In the genomic region with DNA sequence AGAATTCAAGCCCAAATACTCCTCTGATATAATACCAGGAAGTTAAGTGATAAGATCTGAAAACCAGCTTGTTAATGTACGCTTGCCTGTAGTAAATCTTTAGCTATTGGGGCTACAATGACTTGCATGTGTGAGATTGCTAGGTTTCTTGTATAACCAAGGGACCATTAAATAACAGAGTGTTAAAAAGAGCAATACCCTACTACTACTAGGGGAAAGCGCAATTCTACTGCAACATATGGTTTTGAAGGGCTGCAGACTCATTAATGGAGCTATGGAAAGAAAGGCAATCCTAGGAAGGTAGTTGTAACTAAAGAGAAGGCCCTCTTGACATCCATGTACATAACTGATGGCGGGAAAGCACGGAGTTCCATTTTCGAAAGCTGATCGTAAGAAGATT, we compare ENCODE assay signal across 35 mouse cellular contexts.
"Had no signal": no experiment of that assay in that cellular context is flagged by ENCODE, and none has a peak within 500 bp of the region (broad histone marks: within the 10 kb centered on the region; RNA-seq: fewer than 3 reads in every experiment).

No protein-coding gene starts in this region.

- H3K9me3 ChIP-seq: heart, embryonic 10.5 days; heart, embryonic 12.5 days; heart, embryonic 13.5 days; heart, embryonic 15.5 days; hindbrain, embryonic 10.5 days; hindbrain, embryonic 12.5 days; hindbrain, embryonic 13.5 days; hindbrain, embryonic 15.5 days; intestine, embryonic 15.5 days; kidney, embryonic 15.5 days had no signal

- H3K9ac ChIP-seq: heart, embryonic 12.5 days; heart, embryonic 13.5 days; heart, embryonic 15.5 days; hindbrain, embryonic 12.5 days; hindbrain, embryonic 13.5 days; hindbrain, embryonic 15.5 days; intestine, embryonic 15.5 days; kidney, embryonic 15.5 days had no signal

- H3K4me3 ChIP-seq: heart, adult 2 months; heart, embryonic 10.5 days; heart, embryonic 12.5 days; heart, embryonic 13.5 days; heart, embryonic 15.5 days; hindbrain, embryonic 10.5 days; hindbrain, embryonic 12.5 days; hindbrain, embryonic 13.5 days; hindbrain, embryonic 15.5 days; intestine, embryonic 15.5 days; kidney, embryonic 15.5 days; layer of hippocampus, adult 2 months had no signal

- H3K27me3 ChIP-seq: heart, embryonic 12.5 days; heart, embryonic 13.5 days; heart, embryonic 15.5 days; hindbrain, embryonic 12.5 days; hindbrain, embryonic 13.5 days; hindbrain, embryonic 15.5 days; intestine, embryonic 15.5 days; kidney, embryonic 15.5 days had no signal

- H3K36me3 ChIP-seq: heart, embryonic 10.5 days; heart, embryonic 12.5 days; heart, embryonic 13.5 days; heart, embryonic 15.5 days; hindbrain, embryonic 10.5 days; hindbrain, embryonic 12.5 days; hindbrain, embryonic 13.5 days; hindbrain, embryonic 15.5 days; intestine, embryonic 15.5 days; kidney, embryonic 15.5 days had no signal

- ATAC-seq: hindbrain, embryonic 16.5 days; hindbrain, postnatal 0 days; inflammation-experienced regulatory T-cells, adult 6 months; intestine, embryonic 15.5 days; intestine, embryonic 16.5 days; intestine, postnatal 0 days had no signal

- H3K4me1 ChIP-seq: heart, embryonic 10.5 days; heart, embryonic 12.5 days; heart, embryonic 13.5 days; heart, embryonic 15.5 days; hindbrain, embryonic 10.5 days; hindbrain, embryonic 12.5 days; hindbrain, embryonic 13.5 days; hindbrain, embryonic 15.5 days; intestine, embryonic 15.5 days; kidney, embryonic 15.5 days had no signal

- H3K4me2 ChIP-seq: heart, embryonic 11.5 days; heart, embryonic 12.5 days; heart, embryonic 13.5 days; heart, embryonic 15.5 days; hindbrain, embryonic 12.5 days; hindbrain, embryonic 13.5 days; hindbrain, embryonic 15.5 days; intestine, embryonic 15.5 days; kidney, embryonic 15.5 days had no signal

- DNase-seq: heart, adult 2 months; heart, postnatal 10 days; heart, postnatal 14 days; heart, postnatal 36 days; heart, postnatal 4 days; kidney, adult 11 months; kidney, adult 18-20 months; kidney, adult 2 months; kidney, adult 8-10 months; kidney, adult 9 months; kidney, postnatal 10 days; kidney, postnatal 14 days; kidney, postnatal 25 days; kidney, postnatal 36 days; kidney, postnatal 4 days; layer of hippocampus, adult 9-11 months; layer of hippocampus, postnatal 36 days had no signal

- H3K27ac ChIP-seq: heart, adult 2 months; heart, embryonic 10.5 days; heart, embryonic 13.5 days; heart, embryonic 15.5 days; hindbrain, embryonic 10.5 days; hindbrain, embryonic 12.5 days; hindbrain, embryonic 13.5 days; hindbrain, embryonic 15.5 days; hindbrain, postnatal 0 days; intestine, embryonic 15.5 days; kidney, embryonic 15.5 days; kidney, postnatal 0 days; layer of hippocampus, adult 2 months had no signal
